Mouse (Mus musculus) megakaryocyte, embryonic 14.5 days (primary cell): ENCODE data around the gene Gm49711.

Experiments used
- FLI1 ChIP-seq: IDR thresholded peaks from 2 replicates; pipeline ENCODE4 v1.6.1; 2012; ENCODE audit warnings: low read length, inconsistent platforms, mixed read lengths
- GATA1 ChIP-seq: IDR thresholded peaks from 3 replicates; pipeline ENCODE4 v1.6.1; 2012; ENCODE audit warnings: mixed read lengths, low read length, inconsistent platforms, borderline replicate concordance

- TF ChIP-seq GATA1: no peak
- TF ChIP-seq FLI1: no peak
Observed at GRCm38 (mm10) chr16:92100111-92100510, 42.0 kb downstream of the Gm49711 start.
